Mouse (Mus musculus): ENCODE results near the gene Ctsa. TPM values are rescaled to one million over a fixed set of nuclear protein-coding genes. Genes with fewer than 3 reads are reported as not detected.
"Not testable (repeated sequence)": the region's sequence is repeated elsewhere in the genome, so short reads cannot be mapped to it uniquely, and the experiment has no call there.

Gene Ctsa
- polyA plus RNA-seq, 1 experiment from 2014 or later: 138 TPM

GRCm38 (mm10) chr2:164833314-164833959 is 764 bp downstream of the Ctsa start, which contains the start of gene Neurl2:
Gene Neurl2 (minus strand): TSS chr2:164833456.
- DNase-seq (ENCODE audit: low spot score): peak; percentile 96

GRCm38 (mm10) chr2:164834531-164834930 is 1.9 kb downstream of the Ctsa start:
- Histone ChIP-seq H3K4me1 (peaks cover 30% of the 10 kb centered on the region), H3K36me3 (peaks cover 41% of the 10 kb centered on the region)
- 43% methylated on average over 8 of the region's 8 CpGs for WGBS

More at GRCm38 (mm10) chr2:164833314-164833959, 764 bp downstream of the Ctsa start, which contains the start of gene Neurl2:
- no peaks in the 10 kb centered on the region for H3K9me3 ChIP-seq
- H3K27ac ChIP-seq: peak within 1 kb of the TSS; percentile 96
- peaks cover 30% of the 10 kb centered on the region for H3K4me1 ChIP-seq
- peaks cover 38% of the 10 kb centered on the region for H3K36me3 ChIP-seq
- WGBS: under 1% methylated on average over 31 of the region's 31 CpGs
- no peaks in the 10 kb centered on the region for H3K27me3 ChIP-seq (ENCODE audit: insufficient read depth, poor library complexity, severe bottlenecking)
- peak within 1 kb of the TSS; percentile 83 for H3K4me3 ChIP-seq

GRCm38 (mm10) chr2:164835164-164835563 is 2.5 kb downstream of the Ctsa start:
- Histone ChIP-seq H3K9me3 (no peaks in the 10 kb centered on the region), H3K4me3 (peak overlapping the region; percentile 83; the same call in 1 of the 2 replicates), H3K36me3 (peaks cover 47% of the 10 kb centered on the region), H3K4me1 (peaks cover 30% of the 10 kb centered on the region), H3K27me3 (ENCODE audit: insufficient read depth, poor library complexity, severe bottlenecking) (no peaks in the 10 kb centered on the region), H3K27ac (no peak overlapping the region)
- DNase-seq (ENCODE audit: low spot score): no peak
- 96% methylated on average over 4 of the region's 4 CpGs for WGBS

More at GRCm38 (mm10) chr2:164834531-164834930, 1.9 kb downstream of the Ctsa start:
- H3K27ac ChIP-seq: peak overlapping the region; percentile 96
- H3K4me3 ChIP-seq: peak overlapping the region; percentile 83
- no peaks in the 10 kb centered on the region for H3K27me3 ChIP-seq (ENCODE audit: insufficient read depth, poor library complexity, severe bottlenecking)
- no peaks in the 10 kb centered on the region for H3K9me3 ChIP-seq
- no peak for DNase-seq (ENCODE audit: low spot score)

- 0 out of 2 replicates have a peak, but pooled peaks cover 3% of the 10 kb centered on the region for H3K36me3 ChIP-seq
- no peak overlapping the region for H3K27ac ChIP-seq
- H3K4me3 ChIP-seq: no peak overlapping the region
- H3K27me3 ChIP-seq (ENCODE audit: insufficient read depth, poor library complexity, severe bottlenecking): no peaks in the 10 kb centered on the region
- no peak for DNase-seq (ENCODE audit: low spot score)
- peaks cover 4% of the 10 kb centered on the region; the same call in 1 of the 2 replicates for H3K4me1 ChIP-seq
- H3K9me3 ChIP-seq: no peaks in the 10 kb centered on the region
- WGBS: 46% methylated on average over 3 of the region's 3 CpGs
Observed at GRCm38 (mm10) chr2:164845782-164846181, 13.1 kb downstream of the Ctsa start.

- Histone ChIP-seq H3K4me3 (no peak overlapping the region), H3K27ac (no peak overlapping the region), H3K9me3 (no peaks in the 10 kb centered on the region), H3K36me3 (0 out of 2 replicates have a peak, but pooled peaks cover 4% of the 10 kb centered on the region), H3K4me1 (peaks cover 7% of the 10 kb centered on the region; the same call in 1 of the 2 replicates), H3K27me3 (ENCODE audit: insufficient read depth, poor library complexity, severe bottlenecking) (peaks cover 25% of the 10 kb centered on the region)
- WGBS: 83% methylated on average over 8 of the region's 8 CpGs
- no peak for DNase-seq (ENCODE audit: low spot score)
Observed at GRCm38 (mm10) chr2:164850061-164850460, 17.4 kb downstream of the Ctsa start.

GRCm38 (mm10) chr2:164855572-164855971 is 22.9 kb downstream of the Ctsa start:
- 81% methylated on average over 5 of the region's 5 CpGs for WGBS
- peaks cover 75% of the 10 kb centered on the region for H3K27me3 ChIP-seq (ENCODE audit: insufficient read depth, poor library complexity, severe bottlenecking)
- H3K27ac ChIP-seq; H3K9me3 ChIP-seq; H3K36me3 ChIP-seq; DNase-seq (ENCODE audit: low spot score); H3K4me3 ChIP-seq: not testable (repeated sequence)
- peaks cover 32% of the 10 kb centered on the region for H3K4me1 ChIP-seq

GRCm38 (mm10) chr2:164856309-164857100 is 23.8 kb downstream of the Ctsa start:
- no peak for DNase-seq (ENCODE audit: low spot score)
- H3K27me3 ChIP-seq (ENCODE audit: insufficient read depth, poor library complexity, severe bottlenecking): peaks cover 75% of the 10 kb centered on the region
- H3K27ac ChIP-seq: peak overlapping the region; percentile 37; the same call in 1 of the 2 replicates
- peaks cover 34% of the 10 kb centered on the region for H3K4me1 ChIP-seq
- 1% methylated on average over 42 of the region's 42 CpGs for WGBS
- H3K4me3 ChIP-seq: peak overlapping the region; percentile 65
- no peaks in the 10 kb centered on the region for H3K36me3 ChIP-seq
- no peaks in the 10 kb centered on the region for H3K9me3 ChIP-seq

GRCm38 (mm10) chr2:164857101-164857821 is 24.6 kb downstream of the Ctsa start, which contains the start of gene Pltp:
Gene Pltp (minus strand): TSS chr2:164857711.
- peak within 1 kb of the TSS; percentile 65 for H3K4me3 ChIP-seq
- no peaks in the 10 kb centered on the region for H3K9me3 ChIP-seq
- WGBS: under 1% methylated on average over 45 of the region's 47 CpGs
- no peak for DNase-seq (ENCODE audit: low spot score)
- H3K27ac ChIP-seq: peak within 1 kb of the TSS; percentile 37
- peaks cover 73% of the 10 kb centered on the region for H3K27me3 ChIP-seq (ENCODE audit: insufficient read depth, poor library complexity, severe bottlenecking)
- no peaks in the 10 kb centered on the region for H3K36me3 ChIP-seq
- H3K4me1 ChIP-seq: peaks cover 41% of the 10 kb centered on the region

GRCm38 (mm10) chr2:164857842-164858553 is 25.3 kb downstream of the Ctsa start:
- Histone ChIP-seq H3K4me1 (peaks cover 42% of the 10 kb centered on the region), H3K27me3 (ENCODE audit: insufficient read depth, poor library complexity, severe bottlenecking) (peaks cover 66% of the 10 kb centered on the region), H3K9me3 (no peaks in the 10 kb centered on the region), H3K36me3 (no peaks in the 10 kb centered on the region), H3K4me3 (peak overlapping the region; percentile 65), H3K27ac (peak overlapping the region; percentile 37; the same call in 1 of the 2 replicates)
- DNase-seq (ENCODE audit: low spot score): no peak
- whole genome bisulfite sequencing: 3% methylated on average over 19 of the region's 19 CpGs

GRCm38 (mm10) chr2:164859155-164859554 is 26.5 kb downstream of the Ctsa start:
- 46% methylated on average over 2 of the region's 2 CpGs for WGBS
- Histone ChIP-seq H3K4me1 (peaks cover 42% of the 10 kb centered on the region), H3K4me3 (no peak overlapping the region), H3K27ac (no peak overlapping the region), H3K36me3 (no peaks in the 10 kb centered on the region), H3K27me3 (ENCODE audit: insufficient read depth, poor library complexity, severe bottlenecking) (peaks cover 58% of the 10 kb centered on the region), H3K9me3 (no peaks in the 10 kb centered on the region)
- DNase-seq (ENCODE audit: low spot score): no peak

- H3K4me3 ChIP-seq: no peak overlapping the region
- H3K27ac ChIP-seq: no peak overlapping the region
- WGBS: 55% methylated on average over 9 of the region's 9 CpGs
- H3K9me3 ChIP-seq: no peaks in the 10 kb centered on the region
- no peaks in the 10 kb centered on the region for H3K36me3 ChIP-seq
- no peak for DNase-seq (ENCODE audit: low spot score)
- peaks cover 41% of the 10 kb centered on the region for H3K4me1 ChIP-seq
- peaks cover 52% of the 10 kb centered on the region for H3K27me3 ChIP-seq (ENCODE audit: insufficient read depth, poor library complexity, severe bottlenecking)
Observed at GRCm38 (mm10) chr2:164859640-164860432, 27.2 kb downstream of the Ctsa start.

All from heart, embryonic 10.5 days (tissue).